Mouse (Mus musculus): ENCODE results near the gene Rln1. TPM values are rescaled to one million over a fixed set of nuclear protein-coding genes. Genes with fewer than 3 reads are reported as not detected.

Gene Rln1
- not detected for polyA plus RNA-seq (2015; fragmentation: Illumina TruSeq; extraction: RNeasy Lipid Tissue Mini Kit (QIAGEN cat#74804); ENCODE audit: insufficient read depth, low read depth, low replicate concordance)

DNA sequence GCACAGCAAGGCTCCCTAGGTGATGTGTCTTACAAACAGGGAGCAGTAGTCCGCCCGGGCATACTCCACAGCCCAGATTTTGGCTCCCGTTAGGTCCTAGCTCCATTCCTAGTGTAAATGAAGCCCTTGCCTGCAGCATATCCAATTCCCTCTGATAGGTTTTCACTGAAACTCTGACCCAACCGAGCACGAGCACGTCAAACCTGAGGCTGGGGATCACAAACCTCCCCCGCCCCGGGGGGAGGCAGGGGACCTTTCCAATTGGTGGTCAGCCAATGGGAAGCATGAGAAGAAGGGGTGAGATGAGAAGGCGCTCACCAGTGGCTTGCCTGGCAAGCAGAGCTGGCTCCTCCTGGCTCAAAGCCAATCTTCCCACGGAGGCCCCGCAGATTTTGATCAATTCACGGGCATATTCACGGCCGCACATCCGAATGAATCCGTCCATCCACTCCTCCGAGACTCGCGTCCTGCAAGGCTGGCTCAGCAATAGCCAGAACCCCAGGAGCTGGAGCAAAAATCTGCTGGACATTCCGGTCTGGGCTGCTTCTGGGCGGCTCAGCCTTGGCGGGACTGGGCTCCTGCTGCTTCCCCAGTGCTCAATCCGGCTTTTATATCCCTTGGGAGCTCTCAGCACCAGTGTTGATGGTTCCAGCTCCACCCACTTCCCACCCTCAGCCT, at the start of gene Rln1:
TSS of gene Rln1 (minus strand) at position 603 of the 678 bp plus-strand sequence.

DNA sequence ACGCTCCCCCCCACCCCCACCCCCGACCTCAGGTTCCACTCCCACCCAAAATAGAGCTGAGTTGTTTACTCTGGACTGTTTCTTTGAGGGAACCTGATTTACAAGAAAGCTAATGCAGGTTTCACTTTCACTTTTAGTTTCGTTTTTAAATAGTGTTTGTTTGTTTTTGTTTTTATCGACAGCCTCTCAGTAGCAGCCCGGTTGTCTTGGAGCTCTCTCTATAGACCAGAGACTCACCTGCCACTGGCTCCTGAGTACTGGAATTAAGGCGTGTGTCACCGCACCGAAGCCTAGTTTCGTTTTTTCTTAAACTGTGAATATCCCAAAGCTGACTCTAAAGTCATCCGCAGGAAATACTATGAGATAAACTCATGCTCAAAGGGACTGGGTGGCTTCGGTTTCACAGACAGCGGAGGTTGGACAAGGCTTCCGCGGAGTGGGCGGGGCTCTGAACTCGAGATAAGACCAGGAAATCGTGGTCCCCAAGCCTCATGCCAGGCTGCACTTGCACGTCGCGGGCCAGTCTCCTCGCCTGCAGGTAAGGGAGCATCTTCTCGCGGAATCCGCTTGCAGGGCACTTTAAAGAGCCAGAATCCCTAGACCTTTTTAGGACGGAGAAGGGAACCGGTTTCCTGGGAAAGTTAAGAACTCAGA, 32.6 kb upstream of the Rln1 start, which contains the start of the genes Plgrkt and Cd274:
TSS of gene Plgrkt (minus strand) at position 422 of the 654 bp plus-strand sequence.
TSS of gene Cd274 (plus strand) at position 487 of the 654 bp plus-strand sequence.

DNA sequence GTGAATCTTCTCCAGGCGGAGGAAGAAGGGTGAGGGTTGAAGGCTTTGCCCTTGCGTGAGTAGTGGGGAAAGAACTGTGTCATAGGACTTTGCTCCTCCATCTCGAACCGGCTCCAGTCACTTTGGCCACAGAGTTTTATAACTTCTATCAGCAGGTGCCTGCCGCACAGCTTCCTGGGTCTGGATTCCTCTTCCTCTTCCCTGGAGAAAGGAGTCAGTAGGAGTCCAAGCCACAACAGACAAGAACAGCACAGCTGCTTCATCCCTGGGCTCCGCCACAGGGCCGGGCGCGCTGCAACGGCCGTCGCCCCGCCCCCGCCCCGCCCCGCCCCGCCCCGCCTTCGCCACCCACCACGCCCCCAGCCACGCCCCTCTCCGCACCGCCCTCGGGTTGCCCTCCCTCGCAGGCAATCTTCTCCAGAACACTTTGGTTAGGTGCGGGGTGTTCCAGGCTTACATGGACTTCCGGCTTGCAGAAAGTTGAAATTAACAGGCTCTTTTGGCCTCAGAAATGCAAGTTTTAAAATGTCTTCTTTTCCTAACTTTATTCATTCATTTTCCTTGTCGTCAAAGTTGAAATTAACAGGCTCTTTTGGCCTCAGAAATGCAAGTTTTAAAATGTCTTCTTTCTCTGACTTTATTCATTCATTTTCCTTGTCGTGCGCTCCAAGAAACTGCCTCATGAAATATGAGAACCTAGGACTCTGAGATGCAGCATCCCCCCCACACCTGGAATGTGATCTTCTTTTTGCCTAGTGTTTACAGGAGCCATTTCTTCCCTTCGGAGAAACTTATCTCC, 9.2 kb downstream of the Rln1 start, which contains the start of gene Insl6:
TSS of gene Insl6 (minus strand) at position 304 of the 799 bp plus-strand sequence.

Other genes with a start within 250 kb of the Rln1 start
- 4.0 TPM for gene Rcl1, start 233.3 kb downstream of the Rln1 start, polyA plus RNA-seq (2015; fragmentation: Illumina TruSeq; extraction: RNeasy Lipid Tissue Mini Kit (QIAGEN cat#74804); ENCODE audit: insufficient read depth, low read depth, low replicate concordance)
- 4.5 TPM for gene Jak2, start 82.8 kb downstream of the Rln1 start, polyA plus RNA-seq (2015; fragmentation: Illumina TruSeq; extraction: RNeasy Lipid Tissue Mini Kit (QIAGEN cat#74804); ENCODE audit: insufficient read depth, low read depth, low replicate concordance)
- gene Insl6, start 9.3 kb downstream of the Rln1 start, polyA plus RNA-seq (2015; fragmentation: Illumina TruSeq; extraction: RNeasy Lipid Tissue Mini Kit (QIAGEN cat#74804); ENCODE audit: insufficient read depth, low read depth, low replicate concordance), result not detected
- gene Plgrkt, start 32.7 kb upstream of the Rln1 start, polyA plus RNA-seq (2015; fragmentation: Illumina TruSeq; extraction: RNeasy Lipid Tissue Mini Kit (QIAGEN cat#74804); ENCODE audit: insufficient read depth, low read depth, low replicate concordance), result 15.1 TPM
- 2.8 TPM for gene Cd274, start 32.8 kb upstream of the Rln1 start, polyA plus RNA-seq (2015; fragmentation: Illumina TruSeq; extraction: RNeasy Lipid Tissue Mini Kit (QIAGEN cat#74804); ENCODE audit: insufficient read depth, low read depth, low replicate concordance)
- not detected for gene Pdcd1lg2, start 76.2 kb upstream of the Rln1 start, polyA plus RNA-seq (2015; fragmentation: Illumina TruSeq; extraction: RNeasy Lipid Tissue Mini Kit (QIAGEN cat#74804); ENCODE audit: insufficient read depth, low read depth, low replicate concordance)
- 6.5 TPM for gene Ric1, start 187.6 kb upstream of the Rln1 start, polyA plus RNA-seq (2015; fragmentation: Illumina TruSeq; extraction: RNeasy Lipid Tissue Mini Kit (QIAGEN cat#74804); ENCODE audit: insufficient read depth, low read depth, low replicate concordance)

All from pancreas, adult 10 weeks (tissue).